Mouse (Mus musculus): Measurements from ENCODE around the gene Hspb2.

The Hspb2 gene

GRCm38 (mm10) chr9:50752054-50752602 lies at the start of gene Hspb2:
Hspb2 (minus strand) TSS chr9:50752354.
- in situ Hi-C loops (cut with MseI, MboI) = no loop called here

GRCm38 (mm10) chr9:50800985-50801384 lies 48.8 kb upstream of the Hspb2 start:
- in situ Hi-C loops (cut with MseI, MboI) = no loop called here

GRCm38 (mm10) chr9:50798368-50798767 lies 46.2 kb upstream of the Hspb2 start:
- in situ Hi-C loops (cut with MseI, MboI) = no loop called here

- in situ Hi-C loops (cut with MseI, MboI) = no loop called here
Measured at GRCm38 (mm10) chr9:50797641-50798040, 45.5 kb upstream of the Hspb2 start.

GRCm38 (mm10) chr9:50796776-50797175 lies 44.6 kb upstream of the Hspb2 start:
- in situ Hi-C loops (cut with MseI, MboI) = no loop called here

- in situ Hi-C loops (cut with MseI, MboI) = no loop called here
Measured at GRCm38 (mm10) chr9:50795266-50795665, 43.1 kb upstream of the Hspb2 start.

- in situ Hi-C loops (cut with MseI, MboI) = no loop called here
Measured at GRCm38 (mm10) chr9:50782155-50782554, 30.0 kb upstream of the Hspb2 start.

- in situ Hi-C loops (cut with MseI, MboI) = no loop called here
Measured at GRCm38 (mm10) chr9:50776162-50776760, 24.1 kb upstream of the Hspb2 start.

- in situ Hi-C loops (cut with MseI, MboI) = no loop called here
Measured at GRCm38 (mm10) chr9:50775662-50776126, 23.5 kb upstream of the Hspb2 start.

GRCm38 (mm10) chr9:50774991-50775612 lies 22.9 kb upstream of the Hspb2 start, which contains the start of the genes Alg9 and 1110032A03Rik:
Alg9 (plus strand) TSS chr9:50775019.
1110032A03Rik (minus strand) TSS chr9:50775520.
- in situ Hi-C loops (cut with MseI, MboI) = no loop called here

- in situ Hi-C loops (cut with MseI, MboI) = no loop called here
Measured at GRCm38 (mm10) chr9:50774026-50774462, 21.9 kb upstream of the Hspb2 start.

- in situ Hi-C loops (cut with MseI, MboI) = no loop called here
Measured at GRCm38 (mm10) chr9:50770011-50770410, 17.9 kb upstream of the Hspb2 start.

- in situ Hi-C loops (cut with MseI, MboI) = no loop called here
Measured at GRCm38 (mm10) chr9:50768107-50769002, 16.2 kb upstream of the Hspb2 start, which contains the start of gene Fdxacb1. Fdxacb1 (plus strand) TSS chr9:50768236.

- in situ Hi-C loops (cut with MseI, MboI) = no loop called here
Measured at GRCm38 (mm10) chr9:50767531-50768106, 15.5 kb upstream of the Hspb2 start.

GRCm38 (mm10) chr9:50763331-50763730 lies 11.2 kb upstream of the Hspb2 start:
- in situ Hi-C loops (cut with MseI, MboI) = no loop called here

- in situ Hi-C loops (cut with MseI, MboI) = no loop called here
Measured at GRCm38 (mm10) chr9:50761520-50762243, 9.5 kb upstream of the Hspb2 start.

- in situ Hi-C loops (cut with MseI, MboI) = no loop called here
Measured at GRCm38 (mm10) chr9:50756711-50757110, 4.6 kb upstream of the Hspb2 start.

- in situ Hi-C loops (cut with MseI, MboI) = no loop called here
Measured at GRCm38 (mm10) chr9:50753947-50754346, 1.8 kb upstream of the Hspb2 start.

GRCm38 (mm10) chr9:50752784-50753615 lies 846 bp upstream of the Hspb2 start:
- in situ Hi-C loops (cut with MseI, MboI) = no loop called here

- in situ Hi-C loops (cut with MseI, MboI) = no loop called here
Measured at GRCm38 (mm10) chr9:50751323-50751722, 831 bp downstream of the Hspb2 start, which contains the start of gene Cryab. Cryab (plus strand) TSS chr9:50751325.

Data from mouse trophoblast stem cell (cell line).